Mouse (Mus musculus) forebrain, postnatal 0 days (tissue): ENCODE results near the gene Tom1. TPM values are rescaled to one million over a fixed set of nuclear protein-coding genes. Genes with fewer than 3 reads are reported as not detected.

Experiments
- ATAC-seq: fragments of 200-750 bp; cut with Nextera tagmentation; 2 replicates; pipeline ENCODE4 v1.8.0; 2017; ENCODE audit warnings: mild to moderate bottlenecking, moderate library complexity
- DNase-seq: peaks from one replicate; pipeline ENCODE4 v3.0.0-alpha.2; 2015
- H3K27ac ChIP-seq: fragments of 300-500 bp; sonication (generic); 2 replicates; pipeline ENCODE4 v1.5.1; 2014; ENCODE audit warnings: low read depth, mild to moderate bottlenecking, antibody characterized with exemption, low read length, moderate library complexity, mixed read lengths
- H3K27me3 ChIP-seq: fragments of 300-500 bp; sonication (generic); 2 replicates; pipeline ENCODE4 v1.6.1; 2014; ENCODE audit warnings: mild to moderate bottlenecking, low read length, mixed read lengths; ENCODE audit not compliant: insufficient read depth
- H3K36me3 ChIP-seq: fragments of 300-500 bp; sonication (generic); 2 replicates; pipeline ENCODE4 v1.6.1; 2014; ENCODE audit warnings: mild to moderate bottlenecking, moderate library complexity; ENCODE audit not compliant: insufficient read depth
- H3K4me1 ChIP-seq: fragments of 300-500 bp; sonication (generic); 2 replicates; pipeline ENCODE4 v1.6.1; 2014; ENCODE audit warnings: antibody characterized with exemption; ENCODE audit not compliant: insufficient read depth
- H3K4me2 ChIP-seq: fragments of 300-500 bp; sonication (generic); 2 replicates; pipeline ENCODE4 v1.6.1; 2014; ENCODE audit warnings: low read depth, mild to moderate bottlenecking, moderate library complexity
- H3K4me3 ChIP-seq: fragments of 300-500 bp; sonication (generic); 2 replicates; pipeline ENCODE4 v1.5.1; 2014; ENCODE audit warnings: low read depth, low read length, mixed read lengths
- H3K9ac ChIP-seq: fragments of 300-500 bp; sonication (generic); 2 replicates; pipeline ENCODE4 v1.6.1; 2014; ENCODE audit warnings: mild to moderate bottlenecking
- H3K9me3 ChIP-seq: fragments of 300-500 bp; sonication (generic); 2 replicates; pipeline ENCODE4 v1.6.1; 2016; ENCODE audit warnings: low read length
- CTCF ChIP-seq: sonication (generic); IDR thresholded peaks from 2 replicates; pipeline ENCODE4 v1.5.1; 2016; ENCODE audit warnings: antibody characterized with exemption, control low read depth, low read depth
- WGBS: fragments of 180-500 bp; shearing (Covaris S2); extraction: QIAGEN DNeasy Blood & Tissue Kit; methylation state at CpG from one replicate; pipeline ENCODE4 v1.1.7; 2014; 5-methylcytosine and 5-hydroxymethylcytosine counted together
- polyA plus RNA-seq: library from polyadenylated mRNA; unstranded; fragments of >200 nt; fragmentation: Nextera tagmentation; extraction: Ambion mirVana; gene quantifications from 2 replicates; pipeline ENCODE4 v1.2.1, GENCODE M21; 2015
- total RNA-seq: library from RNA; depleted of rRNA; stranded (reverse); fragments of >200 nt; gene quantifications from 2 replicates; pipeline ENCODE4 v1.2.3, GENCODE M21; 2014; rRNA removed

The Tom1 gene
- 21.8 and 24.6 TPM in 2 replicates for total RNA-seq
- polyA plus RNA-seq: 30.6 and 35.9 TPM in 2 replicates

- H3K9ac ChIP-seq: peak within 1 kb of the TSS; percentile 69
- H3K27ac ChIP-seq: peak within 1 kb of the TSS; percentile 79
- 1% methylated on average over 60 of the region's 62 CpGs for whole genome bisulfite sequencing
- no peak for TF ChIP-seq CTCF
- peak within 1 kb of the TSS; percentile 86 for H3K4me2 ChIP-seq
- peaks cover 21% of the 10 kb centered on the region for H3K36me3 ChIP-seq
- ATAC-seq (peak; percentile 99), DNase-seq (peak; percentile 100)
- H3K4me1 ChIP-seq: peaks cover 6% of the 10 kb centered on the region; the same call in 1 of the 2 replicates
- H3K4me3 ChIP-seq: peak within 1 kb of the TSS; percentile 65
- no peaks in the 10 kb centered on the region for H3K9me3 ChIP-seq
- H3K27me3 ChIP-seq: no peaks in the 10 kb centered on the region
Measured at GRCm38 (mm10) chr8:75033511-75034243, at the start of gene Tom1. Gene Tom1, plus strand, starts transcription at chr8:75033705.

- Histone ChIP-seq H3K4me2 (no peak overlapping the region), H3K9ac (no peak overlapping the region), H3K36me3 (no peaks in the 10 kb centered on the region), H3K27ac (no peak overlapping the region), H3K4me1 (no peaks in the 10 kb centered on the region), H3K4me3 (no peak overlapping the region), H3K27me3 (no peaks in the 10 kb centered on the region), H3K9me3 (no peaks in the 10 kb centered on the region)
- no peak for TF ChIP-seq CTCF
- no peak for DNase-seq
- no peak for ATAC-seq
- 68% methylated on average over 5 of the region's 5 CpGs for WGBS
Measured at GRCm38 (mm10) chr8:74987436-74987835, 46.1 kb upstream of the Tom1 start.

- H3K4me2 ChIP-seq: no peak overlapping the region
Measured at GRCm38 (mm10) chr8:74990021-74990420, 43.5 kb upstream of the Tom1 start.

GRCm38 (mm10) chr8:74993081-74993474 is 40.4 kb upstream of the Tom1 start, which contains the start of gene Hmgxb4:
Gene Hmgxb4, plus strand, starts transcription at chr8:74993356.
- no peak for TF ChIP-seq CTCF
- peak within 1 kb of the TSS; percentile 50 for H3K4me2 ChIP-seq
- no peaks in the 10 kb centered on the region for H3K9me3 ChIP-seq
- DNase-seq: no peak
- peaks cover 3% of the 10 kb centered on the region for H3K4me1 ChIP-seq
- H3K36me3 ChIP-seq: no peaks in the 10 kb centered on the region
- no peak; the same call in 1 of the 2 replicates for ATAC-seq
- 10% methylated on average over 8 of the region's 8 CpGs for WGBS
- H3K27ac ChIP-seq: peak within 1 kb of the TSS; percentile 96
- H3K27me3 ChIP-seq: no peaks in the 10 kb centered on the region
- peak within 1 kb of the TSS; percentile 97 for H3K4me3 ChIP-seq
- H3K9ac ChIP-seq: peak within 1 kb of the TSS; percentile 88

More at GRCm38 (mm10) chr8:74990021-74990420, 43.5 kb upstream of the Tom1 start:
- Histone ChIP-seq H3K4me3 (no peak overlapping the region), H3K36me3 (no peaks in the 10 kb centered on the region), H3K27ac (no peak overlapping the region), H3K4me1 (peaks cover 3% of the 10 kb centered on the region), H3K9ac (no peak overlapping the region), H3K27me3 (no peaks in the 10 kb centered on the region), H3K9me3 (no peaks in the 10 kb centered on the region)
- 20% methylated on average over 15 of the region's 15 CpGs for WGBS
- no peak for TF ChIP-seq CTCF
- DNase-seq (no peak), ATAC-seq (no peak)

- H3K4me2 ChIP-seq: peak overlapping the region; percentile 50
- peak overlapping the region; percentile 88 for H3K9ac ChIP-seq
- H3K27ac ChIP-seq: peak overlapping the region; percentile 96
- H3K9me3 ChIP-seq: no peaks in the 10 kb centered on the region
- peak; percentile 95 for DNase-seq
- WGBS: 2% methylated on average over 83 of the region's 111 CpGs
- H3K36me3 ChIP-seq: 0 out of 2 replicates have a peak, but pooled peaks cover 3% of the 10 kb centered on the region
- H3K4me1 ChIP-seq: peaks cover 3% of the 10 kb centered on the region
- no peak for TF ChIP-seq CTCF
- peak overlapping the region; percentile 97 for H3K4me3 ChIP-seq
- H3K27me3 ChIP-seq: no peaks in the 10 kb centered on the region
- ATAC-seq: peak; percentile 98
Measured at GRCm38 (mm10) chr8:74993475-74994451, 39.7 kb upstream of the Tom1 start.

GRCm38 (mm10) chr8:74994540-74994939 is 39.0 kb upstream of the Tom1 start:
- DNase-seq (peak; percentile 35), ATAC-seq (0 out of 2 replicates have a peak, but pooled peaks have one; percentile 7)
- Histone ChIP-seq H3K9me3 (no peaks in the 10 kb centered on the region), H3K9ac (peak overlapping the region; percentile 88), H3K36me3 (peaks cover 11% of the 10 kb centered on the region; the same call in 1 of the 2 replicates), H3K4me3 (peak overlapping the region; percentile 97), H3K27me3 (no peaks in the 10 kb centered on the region), H3K4me1 (peaks cover 3% of the 10 kb centered on the region), H3K4me2 (peak overlapping the region; percentile 50), H3K27ac (peak overlapping the region; percentile 96; the same call in 1 of the 2 replicates)
- WGBS: under 1% methylated on average over 7 of the region's 7 CpGs
- TF ChIP-seq CTCF: no peak
